ENCODE assay signal across 29 mouse cellular contexts in genomic region chr12:71766086-71766485, GRCm38 (mm10).
"Had no signal": no experiment of that assay in that cellular context is flagged by ENCODE, and none has a peak within 500 bp of the region (broad histone marks: within the 10 kb centered on the region; RNA-seq: fewer than 3 reads in every experiment).

No protein-coding gene starts in this region.

- H3K27ac ChIP-seq: embryonic facial prominence, embryonic 10.5 days; embryonic facial prominence, embryonic 12.5 days; embryonic facial prominence, embryonic 13.5 days; embryonic facial prominence, embryonic 15.5 days; forebrain, embryonic 10.5 days; forebrain, embryonic 12.5 days; forebrain, embryonic 13.5 days; forebrain, embryonic 15.5 days; gastrocnemius, adult 2 months; heart, adult 2 months had no signal

- ATAC-seq: forebrain, embryonic 13.5 days; forebrain, embryonic 14.5 days; forebrain, embryonic 15.5 days; forebrain, embryonic 16.5 days; forebrain, postnatal 0 days had no signal

- DNase-seq: cerebellum, adult 18-20 months; cerebellum, adult 2 months; cerebellum, adult 8-10 months; cerebellum, adult 9-10 months; cerebellum, adult 9-11 months; cerebellum, postnatal 10 days; cerebellum, postnatal 14 days; cerebellum, postnatal 25 days; cerebellum, postnatal 36 days; embryo, embryonic 11 days; forebrain, postnatal 0 days; gastrocnemius, adult 2 months; gastrocnemius, postnatal 10 days; gastrocnemius, postnatal 14 days; gastrocnemius, postnatal 25 days; gastrocnemius, postnatal 36 days; heart, adult 18-20 months; heart, adult 2 months had no signal

- H3K36me3 ChIP-seq: embryonic facial prominence, embryonic 10.5 days; embryonic facial prominence, embryonic 12.5 days; embryonic facial prominence, embryonic 13.5 days; embryonic facial prominence, embryonic 15.5 days; forebrain, embryonic 10.5 days; forebrain, embryonic 12.5 days; forebrain, embryonic 15.5 days had no signal

- H3K27me3 ChIP-seq: embryonic facial prominence, embryonic 12.5 days; embryonic facial prominence, embryonic 13.5 days; forebrain, embryonic 12.5 days; forebrain, embryonic 13.5 days; forebrain, embryonic 15.5 days had no signal

- H3K4me3 ChIP-seq: embryonic facial prominence, embryonic 10.5 days; embryonic facial prominence, embryonic 12.5 days; embryonic facial prominence, embryonic 13.5 days; embryonic facial prominence, embryonic 15.5 days; erythroblast, embryonic 14.5 days; forebrain, embryonic 10.5 days; forebrain, embryonic 12.5 days; forebrain, embryonic 13.5 days; forebrain, embryonic 15.5 days; gastrocnemius, adult 2 months; heart, adult 2 months had no signal

- H3K4me1 ChIP-seq: embryonic facial prominence, embryonic 12.5 days; forebrain, embryonic 12.5 days had no signal

- H3K4me2 ChIP-seq: embryonic facial prominence, embryonic 12.5 days; embryonic facial prominence, embryonic 13.5 days; embryonic facial prominence, embryonic 15.5 days; forebrain, embryonic 12.5 days; forebrain, embryonic 13.5 days; forebrain, embryonic 15.5 days had no signal

- H3K9me3 ChIP-seq: embryonic facial prominence, embryonic 10.5 days; embryonic facial prominence, embryonic 12.5 days; embryonic facial prominence, embryonic 15.5 days; forebrain, embryonic 10.5 days; forebrain, embryonic 12.5 days; forebrain, embryonic 15.5 days had no signal

- H3K9ac ChIP-seq: embryonic facial prominence, embryonic 12.5 days; embryonic facial prominence, embryonic 13.5 days; embryonic facial prominence, embryonic 15.5 days; forebrain, embryonic 12.5 days; forebrain, embryonic 13.5 days; forebrain, embryonic 15.5 days; forebrain, postnatal 0 days had no signal
